Mouse (Mus musculus): ENCODE results near the gene Mpdz.

The Mpdz gene

GRCm38 (mm10) chr4:81442078-81442981 lies at the start of gene Mpdz:
TSS of gene Mpdz (minus strand) at chr4:81442815.
- peak; percentile 21 for DNase-seq

GRCm38 (mm10) chr4:81490556-81490955 lies 47.9 kb upstream of the Mpdz start:
- no peak for DNase-seq

GRCm38 (mm10) chr4:81484603-81485002 lies 42.0 kb upstream of the Mpdz start:
- no peak for DNase-seq

- no peak for DNase-seq
These were observed 41.4 kb upstream of the Mpdz start for GRCm38 (mm10) chr4:81483887-81484602.

- no peak for DNase-seq
These were observed 40.5 kb upstream of the Mpdz start for GRCm38 (mm10) chr4:81483159-81483558.

- DNase-seq, result no peak
These were observed 24.2 kb upstream of the Mpdz start for GRCm38 (mm10) chr4:81466821-81467220.

- DNase-seq, result no peak
These were observed 22.6 kb upstream of the Mpdz start for GRCm38 (mm10) chr4:81465172-81465571.

- DNase-seq, result no peak
These were observed 19.6 kb upstream of the Mpdz start for GRCm38 (mm10) chr4:81462253-81462652.

GRCm38 (mm10) chr4:81458921-81459320 lies 16.3 kb upstream of the Mpdz start:
- DNase-seq, result no peak

GRCm38 (mm10) chr4:81453806-81454205 lies 11.2 kb upstream of the Mpdz start:
- DNase-seq, result no peak

- no peak for DNase-seq
These were observed 9.6 kb upstream of the Mpdz start for GRCm38 (mm10) chr4:81452183-81452582.

- DNase-seq, result no peak
These were observed 6.8 kb upstream of the Mpdz start for GRCm38 (mm10) chr4:81449413-81449812.

- no peak for DNase-seq
These were observed 951 bp upstream of the Mpdz start for GRCm38 (mm10) chr4:81443566-81443965.

- no peak for DNase-seq
These were observed 8.7 kb downstream of the Mpdz start for GRCm38 (mm10) chr4:81433961-81434360.

GRCm38 (mm10) chr4:81430826-81431225 lies 11.8 kb downstream of the Mpdz start:
- DNase-seq, result no peak

GRCm38 (mm10) chr4:81430105-81430504 lies 12.5 kb downstream of the Mpdz start:
- no peak for DNase-seq

- DNase-seq, result no peak
These were observed 12.9 kb downstream of the Mpdz start for GRCm38 (mm10) chr4:81429670-81430069.

- no peak for DNase-seq
These were observed 19.1 kb downstream of the Mpdz start for GRCm38 (mm10) chr4:81423556-81423955.

GRCm38 (mm10) chr4:81421621-81422020 lies 21.0 kb downstream of the Mpdz start:
- no peak for DNase-seq

GRCm38 (mm10) chr4:81415324-81416026 lies 27.1 kb downstream of the Mpdz start:
- DNase-seq, result no peak

GRCm38 (mm10) chr4:81414684-81415323 lies 27.8 kb downstream of the Mpdz start:
- DNase-seq, result no peak

- no peak for DNase-seq
These were observed 45.7 kb downstream of the Mpdz start for GRCm38 (mm10) chr4:81396883-81397282.

- DNase-seq, result no peak
These were observed 49.7 kb downstream of the Mpdz start for GRCm38 (mm10) chr4:81392869-81393268.
